Mouse (Mus musculus): ENCODE measurements at regions not wholly inside any gene's neighbourhood (a gene's known extent, or its start where the extent isn't known, plus 50 kb on each side); places are given as distances from the start of the nearest gene placed in this dataset.
"Not testable (repeated sequence)": the region's sequence is repeated elsewhere in the genome, so short reads cannot be mapped to it uniquely, and the experiment has no call there.

DNA sequence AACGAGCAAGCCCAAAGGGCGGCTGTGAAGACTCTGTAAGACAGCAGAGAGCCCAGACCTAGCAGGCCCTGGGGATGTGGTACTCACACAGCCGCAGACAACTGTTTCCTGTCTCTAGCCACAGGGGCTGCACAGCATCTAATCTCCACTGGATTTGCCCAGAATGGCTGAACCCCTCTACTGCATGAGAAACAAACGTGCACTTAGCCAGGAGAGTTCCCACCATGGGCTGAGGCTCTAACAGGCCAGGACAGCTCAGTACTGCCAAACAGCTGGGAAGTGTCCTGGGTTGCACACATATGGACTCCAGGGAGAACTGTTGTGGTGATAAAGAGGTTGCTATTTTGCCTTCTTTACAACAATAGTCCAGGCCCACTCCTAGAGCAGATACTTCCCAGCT, 204.1 kb upstream of the Daam1 start:
- DNase-seq = no peak

DNA sequence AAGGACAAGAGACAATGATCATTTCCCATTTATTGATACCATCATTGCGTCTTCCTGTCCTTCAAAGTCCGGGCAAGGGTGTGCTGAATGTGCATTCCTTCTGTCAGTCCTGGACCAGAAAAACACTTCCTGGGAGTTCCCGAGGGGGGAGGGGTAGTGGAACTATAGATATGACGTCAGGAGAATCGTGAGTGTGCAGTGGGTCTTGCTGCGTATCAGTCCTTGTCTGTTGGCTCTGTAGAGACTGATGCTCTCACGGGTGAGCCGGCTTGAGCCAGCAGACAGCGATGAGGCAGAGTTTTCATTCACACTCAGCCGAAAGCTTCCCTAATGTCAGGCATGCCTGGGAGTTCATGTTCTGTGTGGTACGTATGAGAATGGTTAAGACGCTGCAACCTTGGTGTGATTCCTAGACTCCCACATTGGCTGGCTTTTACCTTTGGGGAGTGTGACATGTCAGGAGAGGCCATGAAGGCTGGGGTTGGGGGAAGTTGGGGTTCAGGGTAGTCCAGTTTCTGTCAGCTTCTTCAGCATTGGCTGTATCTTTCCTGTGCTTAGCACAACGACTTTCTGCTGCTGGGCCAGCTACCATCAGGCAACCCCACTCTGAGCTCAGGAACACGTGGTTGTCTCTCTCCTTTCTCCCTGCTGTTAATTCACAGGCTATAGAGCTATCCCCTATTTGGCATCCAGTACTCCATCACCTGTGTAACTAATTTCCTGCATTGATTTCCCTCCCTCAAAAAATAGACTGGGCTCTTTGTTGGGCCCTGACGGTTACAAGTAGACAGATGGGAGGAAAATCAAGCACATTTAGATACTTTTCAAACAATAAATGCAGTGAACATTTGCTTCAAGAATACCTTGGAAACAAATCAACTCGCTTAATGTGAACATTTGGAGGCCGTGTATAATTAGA, 203.2 kb upstream of the Daam1 start:
- no peak for DNase-seq

DNA sequence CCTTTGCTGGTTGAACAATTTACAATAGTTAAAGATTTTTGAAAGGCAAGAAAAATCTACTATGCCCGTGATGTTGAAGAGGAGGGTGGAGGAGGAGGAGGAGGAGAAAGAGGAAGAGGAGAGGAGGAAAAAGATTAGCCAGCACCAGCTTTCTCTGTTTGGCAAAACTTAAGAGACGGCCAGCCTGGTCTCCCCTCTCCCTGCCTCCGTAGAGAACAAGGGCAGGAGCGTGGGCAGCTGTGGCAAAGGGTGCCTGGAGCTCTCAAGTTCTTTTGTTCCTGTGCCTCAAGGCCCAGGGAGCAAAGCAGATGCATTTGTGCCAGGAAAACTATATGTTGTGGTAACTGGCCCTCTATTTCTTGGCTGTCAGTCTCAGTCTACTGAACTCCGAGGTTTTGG, 202.5 kb upstream of the Daam1 start:
- no peak for DNase-seq

DNA sequence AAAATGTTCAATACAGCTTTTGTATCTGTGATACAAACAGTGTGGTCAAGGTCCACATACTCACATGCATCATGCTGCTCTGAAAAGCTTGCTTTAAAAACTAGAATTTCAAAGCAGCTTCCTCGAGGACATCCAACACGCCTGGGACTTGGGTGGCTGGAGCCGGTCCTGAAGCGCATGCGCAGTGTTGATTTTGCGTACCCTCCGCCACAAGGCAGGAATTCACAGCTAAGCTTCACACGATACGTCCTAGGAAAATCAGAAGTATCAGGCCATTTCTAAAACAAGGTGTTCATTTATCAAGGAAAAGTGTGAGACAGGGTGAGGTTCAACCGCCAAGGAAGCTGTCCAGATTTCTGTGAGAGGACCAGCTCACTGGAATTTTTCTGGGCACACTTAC, 202.1 kb upstream of the Daam1 start:
- DNase-seq = no peak

DNA sequence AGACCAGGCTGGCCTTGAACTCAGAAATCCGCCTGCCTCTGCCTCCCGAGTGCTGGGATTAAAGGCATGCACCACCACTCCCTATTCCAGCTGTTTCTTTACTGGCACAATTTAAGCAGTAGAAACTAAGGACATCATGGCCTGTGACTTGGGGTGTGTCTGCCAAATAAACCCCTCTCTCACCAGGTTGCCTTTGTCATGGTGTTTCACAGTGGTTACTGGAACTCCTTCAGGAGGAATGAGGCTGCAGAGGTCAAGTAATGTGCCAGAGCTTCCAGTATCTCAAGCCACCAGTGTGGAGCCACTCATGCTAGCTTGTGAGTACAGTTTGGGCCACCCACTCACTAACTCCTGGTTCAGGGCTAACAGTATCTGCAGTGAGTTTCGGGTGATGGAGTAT, 200.5 kb upstream of the Daam1 start:
- DNase-seq = no peak

DNA sequence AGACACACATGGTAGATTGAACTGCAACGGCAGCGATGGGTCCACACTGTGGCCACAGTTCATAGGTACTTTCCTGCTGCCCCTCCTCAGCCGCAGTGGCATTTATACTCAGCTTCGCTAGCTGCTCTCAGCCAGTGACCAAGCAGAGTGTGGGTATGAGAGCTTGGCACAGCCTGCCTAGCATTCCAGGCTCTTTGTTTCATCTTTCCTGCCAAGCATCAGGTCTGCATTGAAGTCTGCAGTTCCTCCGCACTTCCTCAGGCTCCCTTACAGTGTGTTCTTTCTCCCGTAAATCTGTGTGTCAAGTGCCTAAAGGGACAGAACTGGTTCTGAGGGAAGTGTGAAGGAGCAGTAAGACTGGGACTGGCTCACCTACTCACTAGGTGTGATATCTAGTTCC, 194.6 kb upstream of the Daam1 start:
- DNase-seq = no peak

DNA sequence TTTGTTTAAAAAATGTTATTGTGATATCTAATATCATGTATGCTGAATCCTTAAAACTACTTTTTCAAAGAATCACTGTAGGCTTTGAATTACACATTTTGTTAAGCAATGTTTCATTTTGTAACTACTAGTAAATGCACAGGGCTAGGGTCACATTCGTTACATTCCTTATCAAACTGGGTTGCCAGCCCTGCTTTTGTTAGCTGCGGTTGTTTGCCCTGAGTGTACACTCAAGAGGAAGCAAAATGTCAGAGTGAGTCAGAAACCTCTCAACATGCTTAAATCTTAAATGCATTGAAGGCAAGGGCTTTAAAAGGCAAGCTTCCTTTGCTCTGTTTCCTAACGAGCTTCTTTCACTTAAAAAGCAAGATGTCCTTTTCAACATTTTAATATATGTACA, 193.6 kb upstream of the Daam1 start:
- DNase-seq = no peak

DNA sequence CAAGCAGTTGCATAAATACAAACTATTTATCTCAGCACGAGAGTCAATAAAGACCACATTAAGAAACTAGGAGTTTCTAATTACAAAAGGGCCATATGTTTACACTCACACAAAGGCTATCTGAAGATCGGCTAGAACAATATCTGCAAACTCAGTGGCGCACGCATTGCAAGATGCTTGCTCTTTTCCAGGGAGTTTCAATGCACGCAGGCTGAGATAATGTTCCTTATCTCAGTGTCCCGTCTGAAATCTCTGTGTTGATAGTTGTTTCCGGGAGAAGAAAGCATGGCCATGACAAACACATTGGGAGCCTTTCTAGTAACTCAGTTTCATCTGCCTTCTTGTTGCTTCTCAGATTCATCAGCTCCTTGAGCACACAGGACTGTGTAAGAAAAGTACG, 192.6 kb upstream of the Daam1 start:
- no peak for DNase-seq

DNA sequence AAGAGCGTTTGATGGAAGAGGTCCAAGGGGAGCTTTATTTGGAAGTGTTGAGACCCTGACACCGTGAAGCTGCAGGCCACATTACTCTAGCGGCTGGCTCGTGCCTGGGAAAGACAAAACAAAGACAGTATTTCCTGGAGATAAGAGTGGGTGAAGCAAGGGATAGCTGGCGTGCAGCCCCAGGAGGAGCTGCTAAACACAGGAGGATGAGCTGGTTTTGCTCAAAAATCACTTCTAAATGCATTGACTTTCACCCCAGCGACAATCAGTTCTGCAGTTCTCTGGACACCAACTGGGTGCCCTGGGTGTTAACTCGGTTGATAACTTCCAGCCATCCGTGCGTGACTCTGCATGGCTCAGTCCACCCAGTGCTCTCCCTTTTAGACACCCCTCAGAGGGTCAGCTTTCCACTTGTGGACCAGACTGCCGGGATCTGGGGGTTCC, 190.8 kb upstream of the Daam1 start:
- DNase-seq = no peak

DNA sequence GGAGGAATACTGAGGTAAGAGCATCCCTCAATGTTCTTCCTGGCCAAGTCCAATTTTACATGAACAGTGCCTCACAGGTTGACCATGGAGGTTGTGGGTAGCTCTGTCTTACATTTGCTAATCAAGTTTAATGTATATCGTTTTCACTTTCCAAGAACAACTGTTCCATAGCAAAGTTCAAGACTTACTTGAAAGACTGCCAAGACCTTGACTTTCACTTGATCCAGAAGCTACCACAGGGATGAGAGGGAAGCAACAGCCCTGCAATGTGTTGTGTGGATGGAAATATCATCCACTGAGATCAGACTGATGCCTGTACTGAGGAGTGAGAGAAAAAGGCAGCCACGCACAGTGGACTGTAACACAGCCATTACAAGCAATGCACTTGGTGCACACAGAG, 189.4 kb upstream of the Daam1 start:
- DNase-seq = no peak

DNA sequence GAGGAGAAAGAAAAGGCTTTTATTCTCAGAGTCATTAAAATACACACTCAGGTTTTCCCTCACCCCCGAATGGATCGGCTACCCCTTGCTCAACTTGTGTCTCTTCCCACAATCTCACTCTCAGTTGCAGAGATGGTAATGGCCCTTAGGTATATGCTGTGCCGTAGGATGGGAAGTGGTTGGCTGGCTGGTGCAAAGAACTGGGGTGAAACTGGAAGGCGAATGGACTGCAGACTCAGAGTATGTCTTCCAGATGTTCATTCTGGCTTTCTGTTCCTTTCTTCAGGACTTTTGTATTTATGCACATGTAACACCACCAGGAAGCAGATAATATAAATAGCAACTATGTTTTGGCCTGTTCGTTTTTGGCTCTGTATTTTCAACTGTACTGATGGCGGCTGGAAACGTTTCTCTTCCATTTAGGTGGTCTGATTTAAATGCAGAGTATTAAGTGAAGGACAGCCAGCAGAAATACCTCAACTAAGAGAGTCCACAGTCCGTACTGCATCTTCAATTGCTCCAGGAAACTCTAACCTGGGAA, 188.0 kb upstream of the Daam1 start:
- DNase-seq = no peak

DNA sequence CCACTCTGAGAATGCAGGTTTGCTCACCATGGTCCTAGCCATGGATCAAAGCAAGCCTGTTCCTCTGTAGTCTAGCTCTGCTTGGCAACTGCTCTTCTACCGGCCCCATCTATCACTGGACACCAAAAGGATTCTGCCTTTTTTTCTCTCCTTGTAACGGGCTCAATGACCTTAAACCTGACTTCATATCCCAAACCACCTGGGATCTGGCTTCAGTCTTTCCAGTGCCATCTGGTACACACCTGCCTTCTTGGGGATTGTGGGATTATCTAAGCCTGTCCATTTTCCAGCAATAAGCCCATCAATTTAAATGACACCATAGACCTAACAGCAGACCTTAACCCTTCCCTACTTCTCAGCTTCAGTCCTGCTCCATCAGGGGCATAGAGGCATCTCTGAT, 179.6 kb upstream of the Daam1 start:
- no peak for DNase-seq

DNA sequence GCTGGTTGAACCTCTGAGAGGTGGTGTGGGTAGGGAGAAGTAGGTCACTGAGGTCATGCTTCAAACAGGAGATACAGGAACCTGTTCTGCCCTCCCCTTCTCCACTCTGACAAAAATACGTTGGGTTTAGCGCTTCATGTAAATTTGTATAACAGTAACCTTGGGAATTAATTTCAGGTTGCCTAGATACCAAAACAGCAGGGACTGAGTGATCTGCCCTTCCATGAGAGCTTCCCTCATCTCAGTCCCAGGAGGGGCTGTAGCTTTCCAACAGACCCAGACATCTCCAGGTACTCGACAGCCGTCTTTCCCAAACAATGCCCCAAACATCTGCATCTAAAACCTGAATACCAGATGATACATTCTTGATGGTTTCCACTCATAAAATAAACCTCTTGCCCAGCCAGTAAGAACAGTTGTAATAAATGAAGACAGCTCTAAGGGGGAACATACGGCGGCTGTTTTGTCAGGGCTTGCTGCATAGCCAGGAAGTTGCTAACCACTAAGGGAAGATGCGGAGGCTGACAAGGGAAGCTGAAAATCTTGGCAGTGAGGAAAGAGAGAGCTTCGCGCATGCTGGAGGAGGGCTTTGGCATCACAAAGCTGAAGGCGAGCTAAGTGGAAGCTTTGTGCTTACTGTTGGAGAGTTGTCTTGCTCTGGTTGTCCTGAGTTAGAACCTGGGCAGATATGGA, 137.4 kb upstream of the Daam1 start:
- peak; percentile 53 to 55 for DNase-seq

DNA sequence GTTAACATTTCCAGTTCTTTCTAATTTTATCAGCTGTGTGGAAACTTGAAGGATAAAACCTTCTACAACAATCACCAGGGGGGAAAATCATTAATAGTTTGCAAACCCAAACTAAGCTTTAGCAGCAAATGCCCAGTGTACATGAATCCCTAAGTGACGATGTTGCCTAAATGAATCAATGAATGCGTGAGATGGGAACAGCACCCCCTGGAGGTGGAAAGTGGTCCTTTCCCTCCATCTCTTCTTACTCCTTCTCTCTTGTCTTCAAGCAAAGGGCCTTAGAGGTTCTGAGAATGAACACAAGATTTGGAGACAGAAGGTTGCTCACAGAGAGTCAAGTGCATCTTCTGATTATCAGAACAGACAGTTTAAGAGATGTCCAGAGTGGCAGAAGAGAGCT, 129.1 kb upstream of the Daam1 start:
- DNase-seq = peak; percentile 23 to 47

DNA sequence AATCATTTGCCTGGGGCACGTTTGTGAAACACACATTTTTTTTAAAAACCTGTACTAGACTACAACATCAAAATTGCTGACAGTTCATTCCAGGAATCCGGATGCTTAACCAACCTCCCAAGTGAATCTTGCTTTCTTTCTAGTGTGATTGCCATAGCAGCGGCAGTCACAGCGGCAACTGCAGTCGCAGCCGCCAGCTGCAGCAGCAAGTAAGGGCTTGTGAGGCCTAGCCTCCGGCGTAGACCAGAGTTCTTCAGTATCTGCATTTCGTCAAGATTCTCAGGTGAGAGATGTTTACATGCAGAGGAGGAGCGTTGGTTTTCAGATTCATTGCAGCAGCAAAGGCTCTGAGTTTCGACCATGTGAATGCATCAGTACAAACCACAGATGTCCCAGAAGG, 128.7 kb upstream of the Daam1 start:
- no peak for DNase-seq

DNA sequence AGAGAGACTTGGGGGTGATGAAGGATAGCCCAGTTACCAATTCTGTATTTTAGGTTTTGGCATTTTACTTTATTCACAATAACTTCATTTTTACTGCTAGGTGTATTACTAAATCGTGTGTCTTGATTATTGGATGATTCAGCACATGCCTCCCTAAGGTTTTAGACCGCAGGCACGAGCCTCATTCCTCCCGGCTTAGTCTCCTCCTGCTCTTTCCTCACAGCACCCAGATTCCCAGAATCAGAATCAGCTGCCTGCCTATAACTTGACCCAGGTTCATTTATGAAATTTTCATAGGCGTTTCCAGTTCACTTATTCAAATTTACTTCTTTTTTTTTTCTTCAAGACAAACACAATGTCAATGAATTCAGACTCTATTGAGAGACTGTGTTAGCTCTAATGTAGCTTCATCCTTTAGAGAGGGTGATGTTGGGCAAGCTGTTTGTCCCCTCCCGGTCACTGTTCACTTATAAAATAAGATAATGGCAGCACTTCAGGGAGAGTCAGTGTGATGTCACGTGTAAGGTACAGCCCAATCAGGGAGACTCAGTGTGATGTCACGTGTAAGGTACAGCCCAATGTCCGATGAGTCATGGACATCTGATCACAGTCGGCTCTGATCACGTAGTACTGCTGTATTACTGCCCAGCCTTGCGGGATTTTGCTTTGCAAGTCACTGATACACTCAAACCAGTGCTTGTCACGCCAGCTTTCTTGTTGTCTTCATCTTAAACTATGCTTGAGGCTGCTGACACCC, 127.6 kb upstream of the Daam1 start:
- no peak for DNase-seq

DNA sequence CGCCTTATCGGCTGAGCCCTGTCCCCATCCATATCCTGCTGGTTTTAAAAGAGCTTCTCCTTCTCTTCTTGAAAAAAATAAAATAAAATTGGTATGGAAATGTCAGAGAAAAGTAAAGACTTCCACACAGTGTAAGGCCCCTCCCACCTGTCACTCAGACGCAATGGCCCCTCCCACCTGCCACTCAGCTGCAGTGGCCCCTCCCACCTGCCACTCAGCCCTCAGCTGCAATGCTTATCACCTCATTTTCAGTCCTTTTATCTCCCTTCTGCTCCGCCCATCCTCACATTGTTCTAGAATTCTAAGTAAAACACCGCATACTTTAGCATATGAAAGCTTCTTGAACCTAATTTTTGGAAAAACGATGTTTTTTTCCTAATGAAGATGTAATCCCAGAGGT, 126.4 kb upstream of the Daam1 start:
- DNase-seq = no peak

DNA sequence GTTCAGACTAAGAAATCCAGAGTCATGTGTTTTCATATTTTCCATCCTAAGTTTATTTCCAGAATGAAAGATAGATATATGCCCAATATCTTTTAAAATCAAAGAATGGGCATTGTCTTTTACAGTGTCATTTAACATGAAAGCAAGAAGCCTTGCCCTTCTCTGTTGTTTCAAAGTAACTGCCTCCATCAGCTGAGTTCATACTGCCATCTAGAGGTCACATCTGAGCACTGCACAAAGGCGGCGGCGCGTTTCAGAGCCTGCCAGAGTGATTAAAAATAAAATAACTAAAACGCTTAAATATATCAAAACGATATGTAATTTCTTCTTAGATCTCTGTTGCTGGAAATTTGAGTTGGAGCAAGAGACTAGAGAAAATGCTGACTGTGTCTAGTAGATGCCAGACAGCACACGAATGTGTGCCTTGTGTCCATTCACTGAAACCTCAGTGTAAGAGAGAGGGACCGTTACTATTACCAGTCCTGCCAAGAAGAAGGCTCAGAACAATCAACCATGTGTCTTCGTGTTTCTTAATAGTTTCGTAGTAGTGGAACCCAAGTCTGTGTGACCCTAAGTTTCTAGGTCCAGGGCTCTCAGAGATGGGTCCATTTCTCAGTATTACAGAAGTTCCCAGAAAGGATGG, 123.0 kb upstream of the Daam1 start:
- DNase-seq = peak; percentile 62 to 70

DNA sequence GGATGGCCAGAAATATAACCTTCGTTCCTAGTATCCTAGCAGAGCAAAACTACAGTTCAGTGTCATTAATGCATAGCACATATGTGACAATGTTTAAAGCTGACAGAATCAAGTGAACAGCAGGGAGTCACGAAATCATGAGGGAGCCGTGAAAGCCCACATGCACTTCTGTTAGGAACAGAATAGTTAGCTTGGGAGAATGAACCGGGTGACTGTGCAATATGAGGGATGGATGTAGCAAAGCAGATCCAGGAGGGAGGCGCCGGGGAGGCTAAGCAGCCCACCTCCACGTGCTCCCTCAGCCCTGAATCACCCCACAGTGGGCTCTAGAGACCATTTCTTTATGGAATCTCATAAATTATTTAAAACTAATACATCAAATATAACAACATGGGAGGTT, 116.3 kb upstream of the Daam1 start:
- peak in 1 of 2 experiments; percentile 11 for DNase-seq

DNA sequence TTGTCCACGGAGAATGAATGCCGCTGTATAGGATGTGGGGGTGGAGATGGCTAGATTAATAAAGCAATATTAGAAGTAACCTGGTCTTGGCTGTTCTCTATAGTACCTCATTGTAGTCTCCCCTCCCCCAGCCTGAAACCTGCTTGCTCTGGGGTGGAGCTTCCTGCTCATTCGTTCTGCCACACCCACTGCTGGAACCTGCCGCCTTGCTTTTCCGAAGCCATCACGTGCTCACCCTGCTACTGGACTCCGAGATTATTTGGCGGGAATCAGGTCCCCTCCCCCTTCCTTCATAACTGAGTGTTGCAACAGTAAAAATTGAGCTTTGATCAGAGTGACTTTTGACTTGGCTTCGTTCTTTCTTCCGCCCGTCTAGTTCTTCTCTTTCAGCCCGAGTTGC, 112.5 kb upstream of the Daam1 start:
- DNase-seq = not testable (repeated sequence)

DNA sequence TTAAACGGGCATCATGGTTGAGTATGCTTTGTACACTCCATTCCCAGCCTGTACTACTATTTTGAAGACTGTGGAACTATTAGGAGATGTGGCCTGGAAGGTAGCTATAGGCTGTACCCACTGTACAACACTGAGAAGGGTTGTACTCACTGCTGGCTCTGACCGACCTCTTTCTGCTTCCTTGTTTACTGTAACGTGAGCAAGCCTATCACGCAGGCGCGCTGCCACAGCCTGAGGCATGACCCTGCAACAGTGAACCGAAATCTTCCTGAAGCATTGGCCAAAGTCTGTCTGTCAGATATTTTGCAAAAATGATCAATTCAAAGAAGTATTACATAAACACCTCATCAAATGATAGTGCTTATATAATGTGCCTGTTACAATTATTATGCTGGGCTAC, 112.0 kb upstream of the Daam1 start:
- DNase-seq = no peak

DNA sequence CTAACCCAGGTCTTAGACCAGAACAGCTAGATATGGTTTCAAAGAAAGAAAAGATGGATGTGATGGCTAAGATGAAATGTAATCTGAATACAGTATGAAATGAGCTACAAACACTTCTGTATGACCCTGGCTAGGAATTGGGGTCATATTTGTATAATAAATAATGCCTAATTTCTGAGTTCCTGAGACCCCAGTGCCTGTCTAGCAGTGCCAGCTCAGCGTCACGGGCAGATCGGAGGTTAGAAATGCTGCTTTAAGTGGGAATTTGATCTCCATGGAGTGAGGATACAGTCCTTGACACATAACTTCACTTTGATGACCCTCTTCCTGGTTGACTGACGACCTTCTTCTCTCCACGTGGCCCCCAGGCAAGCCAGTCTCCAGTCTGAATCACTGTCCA, 105.7 kb upstream of the Daam1 start:
- DNase-seq = no peak
